Mouse (Mus musculus) thymus, postnatal 4 days (tissue): ENCODE measurements around the gene Cpm.
"Not testable (repeated sequence)": the region's sequence is repeated elsewhere in the genome, so short reads cannot be mapped to it uniquely, and the experiment has no call there.

ENCODE experiments used
- DNase-seq: peaks from one replicate; pipeline ENCODE4 v3.0.0; 2021

The Cpm gene

GRCm38 (mm10) chr10:117607051-117607803 is 22.1 kb upstream of the Cpm start:
- no peak for DNase-seq

GRCm38 (mm10) chr10:117607804-117608279 is 21.5 kb upstream of the Cpm start:
- DNase-seq = no peak

- DNase-seq = no peak
Measured at GRCm38 (mm10) chr10:117608487-117608886, 20.8 kb upstream of the Cpm start.

GRCm38 (mm10) chr10:117608988-117609809 is 20.1 kb upstream of the Cpm start:
- no peak for DNase-seq

- DNase-seq = no peak
Measured at GRCm38 (mm10) chr10:117609810-117610090, 19.6 kb upstream of the Cpm start.

- DNase-seq = no peak
Measured at GRCm38 (mm10) chr10:117610160-117610764, 19.0 kb upstream of the Cpm start.

GRCm38 (mm10) chr10:117610794-117611384 is 18.4 kb upstream of the Cpm start:
- no peak for DNase-seq

GRCm38 (mm10) chr10:117611503-117611902 is 17.8 kb upstream of the Cpm start:
- DNase-seq = no peak

- DNase-seq = no peak
Measured at GRCm38 (mm10) chr10:117611976-117612375, 17.3 kb upstream of the Cpm start.

- DNase-seq = no peak
Measured at GRCm38 (mm10) chr10:117612621-117613584, 16.4 kb upstream of the Cpm start.

- DNase-seq = no peak
Measured at GRCm38 (mm10) chr10:117613960-117614359, 15.3 kb upstream of the Cpm start.

GRCm38 (mm10) chr10:117614387-117614786 is 14.9 kb upstream of the Cpm start:
- no peak for DNase-seq

- no peak for DNase-seq
Measured at GRCm38 (mm10) chr10:117615239-117615638, 14.1 kb upstream of the Cpm start.

GRCm38 (mm10) chr10:117615746-117616145 is 13.6 kb upstream of the Cpm start:
- no peak for DNase-seq

- DNase-seq = no peak
Measured at GRCm38 (mm10) chr10:117616191-117616680, 13.1 kb upstream of the Cpm start.

GRCm38 (mm10) chr10:117616765-117617164 is 12.5 kb upstream of the Cpm start:
- DNase-seq = not testable (repeated sequence)

GRCm38 (mm10) chr10:117617568-117618345 is 11.5 kb upstream of the Cpm start:
- DNase-seq = no peak

- no peak for DNase-seq
Measured at GRCm38 (mm10) chr10:117619041-117619861, 10.0 kb upstream of the Cpm start.

- DNase-seq = no peak
Measured at GRCm38 (mm10) chr10:117619862-117620179, 9.5 kb upstream of the Cpm start.

GRCm38 (mm10) chr10:117620530-117620929 is 8.8 kb upstream of the Cpm start:
- no peak for DNase-seq
